12 mouse cellular contexts compared by ENCODE assay signal in the genomic region with DNA sequence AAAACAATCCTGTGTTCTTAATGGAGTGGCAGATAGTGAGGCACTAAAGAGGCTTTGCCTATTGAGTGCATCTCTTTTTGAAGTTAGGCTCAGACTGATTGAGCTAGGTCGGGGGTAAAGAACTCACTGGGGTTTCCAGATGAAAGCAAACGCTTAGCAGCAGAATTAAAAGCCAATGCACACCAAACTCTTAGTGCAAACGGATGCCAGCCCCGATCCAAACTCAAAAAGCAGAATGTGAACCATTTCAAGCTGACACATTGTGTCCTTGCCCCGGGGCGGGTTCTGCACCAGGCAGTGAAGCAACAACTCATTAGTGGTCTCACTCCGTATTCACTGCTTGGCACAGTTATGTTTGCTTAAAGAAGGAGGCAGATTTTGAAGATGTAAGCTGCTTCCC. TPM values are rescaled to one million over a fixed set of nuclear protein-coding genes. Genes with fewer than 3 reads are reported as not detected.
DNase-seq lines count a peak whose midpoint lies in the region; ATAC-seq and TF ChIP-seq lines count a peak whose summit lies in the region.
"Had no signal": no experiment of that assay in that cellular context is flagged by ENCODE, and none has a peak within 500 bp of the region (broad histone marks: within the 10 kb centered on the region; RNA-seq: fewer than 3 reads in every experiment).

No protein-coding gene starts in this region.

- H3K4me3 ChIP-seq in neural tube, embryonic 11.5 days (ENCODE audit: low read depth, low read length): no peak overlapping the region
- no peak overlapping the region for H3K4me3 ChIP-seq in forebrain, embryonic 10.5 days
- no peak overlapping the region for H3K4me3 ChIP-seq in hindbrain, postnatal 0 days (ENCODE audit: low read length)
- H3K4me3 ChIP-seq in intestine, embryonic 16.5 days (ENCODE audit: low read length): no peak overlapping the region
- H3K4me3 ChIP-seq: liver, embryonic 15.5 days; megakaryocyte, embryonic 14.5 days had no signal

- H3K9me3 ChIP-seq in neural tube, embryonic 11.5 days (ENCODE audit: control insufficient read depth, low read length): no peaks in the 10 kb centered on the region
- H3K9me3 ChIP-seq in forebrain, embryonic 10.5 days: no peaks in the 10 kb centered on the region
- no peaks in the 10 kb centered on the region for H3K9me3 ChIP-seq in hindbrain, postnatal 0 days (ENCODE audit: low read length)
- H3K9me3 ChIP-seq in intestine, embryonic 16.5 days (ENCODE audit: control insufficient read depth, low read length): no peaks in the 10 kb centered on the region
- H3K9me3 ChIP-seq: liver, embryonic 15.5 days; megakaryocyte, embryonic 14.5 days had no signal

- H3K27ac ChIP-seq in neural tube, embryonic 11.5 days (ENCODE audit: low read depth, low read length): no peak overlapping the region
- H3K27ac ChIP-seq in forebrain, embryonic 10.5 days: peak overlapping the region; percentile 73
- 0 out of 2 replicates have a peak overlapping the region, but pooled peaks have one; percentile 1 for H3K27ac ChIP-seq in hindbrain, postnatal 0 days
- H3K27ac ChIP-seq in intestine, embryonic 16.5 days (ENCODE audit: low read length): no peak overlapping the region
- H3K27ac ChIP-seq: liver, embryonic 15.5 days had no signal

- no peak overlapping the region for H3K9ac ChIP-seq in neural tube, embryonic 11.5 days (ENCODE audit: low read length)
- no peak overlapping the region for H3K9ac ChIP-seq in hindbrain, postnatal 0 days (replicated peaks; ENCODE audit: low read length)
- no peak overlapping the region for H3K9ac ChIP-seq in intestine, embryonic 16.5 days (ENCODE audit: low read depth, low read length)
- H3K9ac ChIP-seq: liver, embryonic 15.5 days had no signal

- WGBS in neural tube, embryonic 11.5 days: 6% methylated on average over 7 of the region's 7 CpGs
- 4% methylated on average over 7 of the region's 7 CpGs for WGBS in forebrain, embryonic 10.5 days
- 11% methylated on average over 7 of the region's 7 CpGs for WGBS in hindbrain, postnatal 0 days
- 33% methylated on average over 7 of the region's 7 CpGs for whole genome bisulfite sequencing in intestine, embryonic 16.5 days

- no peaks in the 10 kb centered on the region for H3K36me3 ChIP-seq in neural tube, embryonic 11.5 days (ENCODE audit: control insufficient read depth, insufficient read depth, low read length)
- H3K36me3 ChIP-seq in forebrain, embryonic 10.5 days (replicated peaks): no peaks in the 10 kb centered on the region
- H3K36me3 ChIP-seq in hindbrain, postnatal 0 days (ENCODE audit: insufficient read depth, low read length): no peaks in the 10 kb centered on the region
- no peaks in the 10 kb centered on the region for H3K36me3 ChIP-seq in intestine, embryonic 16.5 days (ENCODE audit: control insufficient read depth, insufficient read depth, low read length)
- H3K36me3 ChIP-seq: liver, embryonic 15.5 days had no signal

- H3K27me3 ChIP-seq in neural tube, embryonic 11.5 days (ENCODE audit: control insufficient read depth, insufficient read depth, low read length): no peaks in the 10 kb centered on the region
- H3K27me3 ChIP-seq in forebrain, embryonic 10.5 days (ENCODE audit: poor library complexity, severe bottlenecking): peaks cover 5% of the 10 kb centered on the region; the same call in 1 of the 2 replicates
- no peaks in the 10 kb centered on the region for H3K27me3 ChIP-seq in hindbrain, postnatal 0 days (ENCODE audit: insufficient read depth, low read length)
- H3K27me3 ChIP-seq in intestine, embryonic 16.5 days (replicated peaks; ENCODE audit: control insufficient read depth, insufficient read depth, low read length): no peaks in the 10 kb centered on the region
- H3K27me3 ChIP-seq: liver, embryonic 15.5 days had no signal

- DNase-seq in neural tube, embryonic 11.5 days (ENCODE audit: low spot score): peak; percentile 34
- no peak for DNase-seq in neural tube, embryonic 10.5 days (ENCODE audit: extremely low spot score, low spot score)
- DNase-seq in forebrain, embryonic 10.5 days (ENCODE audit: extremely low spot score, low spot score): peak; percentile 61
- DNase-seq in hindbrain, postnatal 0 days (ENCODE audit: low spot score): peak; percentile 71
- DNase-seq in retina, embryonic 14.5 days (ENCODE audit: low spot score): peak; percentile 18
- DNase-seq in c-Kit-positive CD71-positive TER-119-positive erythroid progenitor cells, embryonic 14.5 days (ENCODE audit: low spot score): no peak
- no peak for DNase-seq in kidney, postnatal 14 days
- DNase-seq: gastrocnemius, postnatal 14 days had no signal

- H3K4me2 ChIP-seq in neural tube, embryonic 11.5 days (ENCODE audit: low read depth): no peak overlapping the region
- H3K4me2 ChIP-seq in hindbrain, postnatal 0 days (ENCODE audit: low read depth, low read length): no peak overlapping the region
- H3K4me2 ChIP-seq in intestine, embryonic 16.5 days (ENCODE audit: low read depth, low read length): no peak overlapping the region
- H3K4me2 ChIP-seq: liver, embryonic 15.5 days had no signal

- TF ChIP-seq CTCF in hindbrain, postnatal 0 days (IDR thresholded peaks at IDR 0.05; ENCODE audit: low read depth): no peak

- H3K4me1 ChIP-seq in neural tube, embryonic 11.5 days (ENCODE audit: control insufficient read depth, insufficient read depth, low read length): 0 out of 2 replicates have a peak, but pooled peaks cover 3% of the 10 kb centered on the region
- peaks cover 37% of the 10 kb centered on the region for H3K4me1 ChIP-seq in forebrain, embryonic 10.5 days
- 0 out of 2 replicates have a peak, but pooled peaks cover 3% of the 10 kb centered on the region for H3K4me1 ChIP-seq in hindbrain, postnatal 0 days (ENCODE audit: insufficient read depth, low read length)
- H3K4me1 ChIP-seq in intestine, embryonic 16.5 days (ENCODE audit: control insufficient read depth, insufficient read depth, low read length): no peaks in the 10 kb centered on the region
- H3K4me1 ChIP-seq: liver, embryonic 15.5 days; megakaryocyte, embryonic 14.5 days had no signal

- ATAC-seq in neural tube, embryonic 11.5 days (ENCODE audit: insufficient read depth, low FRiP score, low TSS enrichment): no peak
- peak; percentile 74 for ATAC-seq in hindbrain, postnatal 0 days
- no peak for ATAC-seq in intestine, embryonic 16.5 days
- ATAC-seq: CD4-positive, CD25-positive, alpha-beta regulatory T cell, adult 4 months had no signal

RNA-seq across cellular contexts. Expression of gene Ttc30a1, which starts 35.1 kb away (rescaled TPM):
- polyA plus RNA-seq in neural tube, embryonic 11.5 days (2014; fragmentation: Nextera tagmentation; extraction: Ambion mirVana): 11.3 and 12.1 TPM in 2 replicates
- polyA plus RNA-seq in forebrain, embryonic 10.5 days (2016; fragmentation: Nextera tagmentation; extraction: Ambion mirVana): 10.5 and 12.4 TPM in 2 replicates
- 8.9 and 11.4 TPM in 2 replicates for total RNA-seq in hindbrain, postnatal 0 days (2014; rRNA removed)
- polyA plus RNA-seq in hindbrain, postnatal 0 days (2015; fragmentation: Nextera tagmentation; extraction: Ambion mirVana): 4.6 and 4.8 TPM in 2 replicates
- polyA plus RNA-seq in intestine, embryonic 16.5 days (2015; fragmentation: Nextera tagmentation; extraction: Ambion mirVana): 5.1 and 5.2 TPM in 2 replicates

RNA-seq across cellular contexts. Expression of gene Ttc30a2, which starts 38.9 kb away (rescaled TPM):
- 1.0 and 1.4 TPM in 2 replicates for polyA plus RNA-seq in neural tube, embryonic 11.5 days (2014; fragmentation: Nextera tagmentation; extraction: Ambion mirVana)
- 0.28 and 0.53 TPM in 2 replicates for polyA plus RNA-seq in forebrain, embryonic 10.5 days (2016; fragmentation: Nextera tagmentation; extraction: Ambion mirVana)
- total RNA-seq in hindbrain, postnatal 0 days (2014; rRNA removed): 0.86 and 1.9 TPM in 2 replicates
- polyA plus RNA-seq in hindbrain, postnatal 0 days (2015; fragmentation: Nextera tagmentation; extraction: Ambion mirVana): 0.19 and 0.38 TPM in 2 replicates
- polyA plus RNA-seq in intestine, embryonic 16.5 days (2015; fragmentation: Nextera tagmentation; extraction: Ambion mirVana): 0.15 and 0.22 TPM in 2 replicates
- polyA plus RNA-seq: CD4-positive, CD25-positive, alpha-beta regulatory T cell, adult 4 months had no signal

Comparison
In these comparisons a context has a peak if more than half of its experiments do, and no peak if none do; other contexts are left out.
1. DNase-seq: peak in neural tube, embryonic 11.5 days (single experiment), forebrain, embryonic 10.5 days (single experiment), hindbrain, postnatal 0 days (single experiment) and retina, embryonic 14.5 days (single experiment); none in neural tube, embryonic 10.5 days (single experiment), c-Kit-positive CD71-positive TER-119-positive erythroid progenitor cells, embryonic 14.5 days (single experiment) and kidney, postnatal 14 days (single experiment).
2. H3K27ac ChIP-seq: peak in forebrain, embryonic 10.5 days (single experiment) and hindbrain, postnatal 0 days (single experiment); none in neural tube, embryonic 11.5 days (single experiment) and intestine, embryonic 16.5 days (single experiment).